Mouse (Mus musculus): Measurements from ENCODE around the gene Hoxb6.

Hoxb6 gene

DNA sequence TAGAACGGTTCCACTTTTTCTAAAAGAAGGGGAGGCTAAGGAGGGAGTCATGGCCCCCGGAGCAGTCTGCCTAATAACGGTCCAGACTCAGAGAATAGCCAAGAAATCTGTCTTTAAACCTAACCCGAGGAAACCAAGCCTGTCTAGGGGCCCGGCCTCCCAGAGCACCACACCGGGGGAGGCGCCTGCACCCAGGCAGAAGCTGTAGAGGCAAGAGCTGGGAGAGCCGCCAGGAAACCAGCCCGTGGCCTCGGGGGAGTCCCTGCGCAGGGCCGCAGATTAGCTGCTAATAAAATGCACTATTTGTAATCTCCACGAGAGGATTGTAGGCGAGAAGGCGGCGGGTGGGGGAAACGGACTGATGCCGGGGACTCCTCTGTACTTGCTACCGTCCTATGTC lies 22.4 kb upstream of the Hoxb6 start:
- DNase-seq: peak; percentile 84 to 92

GRCm38 (mm10) chr11:96270996-96271540 lies 21.2 kb upstream of the Hoxb6 start, which contains the start of gene Hoxb9:
Hoxb9 (plus strand) TSS chr11:96271457.
- peak; percentile 72 to 88 for DNase-seq

DNA sequence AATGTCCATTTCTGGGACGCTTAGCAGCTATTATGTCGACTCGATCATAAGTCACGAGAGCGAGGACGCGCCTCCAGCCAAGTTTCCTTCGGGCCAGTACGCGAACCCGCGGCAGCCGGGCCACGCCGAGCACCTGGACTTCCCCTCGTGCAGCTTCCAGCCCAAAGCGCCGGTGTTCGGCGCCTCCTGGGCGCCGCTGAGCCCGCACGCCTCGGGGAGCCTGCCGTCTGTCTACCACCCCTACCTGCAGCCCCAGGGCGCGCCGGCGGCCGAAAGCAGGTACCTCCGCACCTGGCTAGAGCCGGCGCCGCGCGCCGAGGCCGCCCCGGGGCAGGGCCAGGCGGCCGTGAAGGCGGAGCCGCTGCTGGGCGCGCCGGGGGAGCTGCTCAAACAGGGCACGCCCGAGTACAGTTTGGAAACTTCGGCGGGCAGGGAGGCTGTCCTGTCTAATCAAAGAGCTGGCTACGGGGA lies 20.7 kb upstream of the Hoxb6 start:
- DNase-seq: peak; percentile 80 to 91

DNA sequence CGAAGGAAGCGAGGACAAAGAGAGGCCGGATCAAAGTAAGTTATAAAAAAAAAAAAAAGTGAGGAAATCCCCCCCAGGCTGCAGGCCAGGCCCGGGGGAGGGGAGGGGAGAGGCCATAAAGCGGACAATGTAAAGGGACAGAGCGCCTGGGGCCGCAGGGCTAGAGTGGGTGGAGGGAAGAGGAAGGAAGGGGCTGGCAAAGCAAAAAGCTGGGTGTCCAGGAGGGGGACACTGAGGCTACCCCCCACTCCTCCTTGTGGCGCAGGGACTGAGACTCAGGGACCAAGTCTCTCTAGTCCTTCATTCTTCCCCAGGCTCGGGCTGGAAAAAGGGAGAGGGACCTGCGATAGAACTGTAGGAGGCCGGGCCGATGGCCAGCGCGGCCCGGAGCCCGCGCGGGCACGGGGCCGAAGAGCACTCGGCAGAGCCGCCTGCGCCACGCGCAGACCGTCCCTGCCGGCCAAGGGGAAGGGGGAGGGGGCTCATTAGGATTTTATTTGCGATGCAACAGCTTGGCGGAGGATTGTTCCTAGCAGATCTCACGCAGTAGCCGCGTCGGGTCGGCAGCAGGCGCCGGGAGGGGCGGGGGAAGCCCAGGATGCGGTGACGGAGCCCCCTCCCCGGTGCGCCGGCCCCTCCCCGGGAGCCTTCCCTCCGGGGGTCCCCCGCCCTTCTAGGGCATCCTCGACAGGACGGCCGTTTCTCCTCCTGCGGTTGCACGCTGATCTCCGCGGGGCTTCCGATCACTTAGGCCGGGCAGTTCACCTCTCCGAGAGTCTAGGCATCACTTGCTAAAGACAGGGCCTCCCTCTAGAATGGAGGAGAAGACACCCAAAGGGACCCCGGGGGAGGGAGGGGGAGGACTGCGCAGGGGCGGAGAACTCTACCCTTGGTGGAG lies 20.0 kb upstream of the Hoxb6 start:
- DNase-seq: peak in 1 of 2 experiments; percentile 75

DNA sequence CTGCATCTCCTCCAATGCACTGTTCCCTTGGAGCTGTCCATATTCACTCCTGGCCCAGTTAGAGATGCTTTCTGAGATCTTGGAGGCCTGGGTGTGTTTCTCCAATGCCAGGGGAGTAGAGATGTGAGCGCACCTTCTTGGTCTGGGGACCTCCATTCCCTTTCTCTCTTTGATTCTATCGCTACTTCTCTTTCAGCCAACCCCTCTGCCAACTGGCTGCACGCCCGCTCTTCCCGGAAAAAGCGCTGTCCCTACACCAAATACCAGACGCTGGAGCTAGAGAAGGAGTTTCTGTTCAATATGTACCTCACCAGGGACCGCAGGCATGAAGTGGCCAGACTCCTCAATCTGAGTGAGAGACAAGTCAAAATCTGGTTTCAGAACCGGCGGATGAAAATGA lies 17.8 kb upstream of the Hoxb6 start:
- DNase-seq: no peak

DNA sequence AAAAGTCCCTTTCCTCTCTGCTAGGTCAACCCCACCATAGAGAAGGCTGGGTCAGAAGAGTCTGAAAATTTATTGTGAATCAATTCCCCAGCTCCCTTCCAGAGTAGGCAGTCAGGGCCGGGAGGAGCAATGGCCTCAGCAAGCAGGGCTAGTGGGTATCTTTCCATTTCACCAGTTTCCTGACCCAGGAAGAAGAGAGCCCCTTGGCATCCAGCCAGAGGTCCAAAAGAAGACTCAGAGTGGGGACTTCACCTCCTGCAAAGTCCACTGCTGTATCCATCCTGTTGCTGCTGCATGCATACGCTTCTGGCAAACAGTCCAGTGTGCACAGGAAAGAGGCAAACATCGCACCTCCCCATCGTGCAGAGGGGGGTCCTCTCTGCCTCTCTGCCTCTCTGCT lies 16.4 kb upstream of the Hoxb6 start:
- peak; percentile 79 to 82 for DNase-seq

GRCm38 (mm10) chr11:96277151-96278044 lies 14.9 kb upstream of the Hoxb6 start:
- DNase-seq: peak in 1 of 2 experiments; percentile 63

DNA sequence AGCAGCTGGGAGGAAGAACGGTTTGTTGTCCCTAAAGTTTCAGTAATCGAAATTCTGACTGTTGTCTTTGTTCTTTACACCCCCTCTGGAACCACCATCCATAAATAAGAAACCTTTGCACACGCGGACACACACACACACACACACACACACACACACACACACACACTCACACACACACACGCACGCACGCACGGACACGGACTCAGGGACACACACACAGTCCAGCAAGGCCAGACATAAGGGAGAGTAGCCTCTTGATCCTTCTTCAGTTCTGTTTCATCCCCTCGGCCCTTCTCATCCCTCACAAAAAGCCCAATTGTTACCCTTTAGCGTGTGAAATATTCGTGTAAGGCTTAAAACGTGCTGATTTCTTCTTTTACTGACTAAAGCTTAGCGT lies 14.0 kb upstream of the Hoxb6 start:
- DNase-seq: no peak

- DNase-seq: peak; percentile 91 to 92
These were observed 13.5 kb upstream of the Hoxb6 start for GRCm38 (mm10) chr11:96278773-96279172.

GRCm38 (mm10) chr11:96279421-96280233 lies 12.6 kb upstream of the Hoxb6 start:
- peak; percentile 64 to 77 for DNase-seq

DNA sequence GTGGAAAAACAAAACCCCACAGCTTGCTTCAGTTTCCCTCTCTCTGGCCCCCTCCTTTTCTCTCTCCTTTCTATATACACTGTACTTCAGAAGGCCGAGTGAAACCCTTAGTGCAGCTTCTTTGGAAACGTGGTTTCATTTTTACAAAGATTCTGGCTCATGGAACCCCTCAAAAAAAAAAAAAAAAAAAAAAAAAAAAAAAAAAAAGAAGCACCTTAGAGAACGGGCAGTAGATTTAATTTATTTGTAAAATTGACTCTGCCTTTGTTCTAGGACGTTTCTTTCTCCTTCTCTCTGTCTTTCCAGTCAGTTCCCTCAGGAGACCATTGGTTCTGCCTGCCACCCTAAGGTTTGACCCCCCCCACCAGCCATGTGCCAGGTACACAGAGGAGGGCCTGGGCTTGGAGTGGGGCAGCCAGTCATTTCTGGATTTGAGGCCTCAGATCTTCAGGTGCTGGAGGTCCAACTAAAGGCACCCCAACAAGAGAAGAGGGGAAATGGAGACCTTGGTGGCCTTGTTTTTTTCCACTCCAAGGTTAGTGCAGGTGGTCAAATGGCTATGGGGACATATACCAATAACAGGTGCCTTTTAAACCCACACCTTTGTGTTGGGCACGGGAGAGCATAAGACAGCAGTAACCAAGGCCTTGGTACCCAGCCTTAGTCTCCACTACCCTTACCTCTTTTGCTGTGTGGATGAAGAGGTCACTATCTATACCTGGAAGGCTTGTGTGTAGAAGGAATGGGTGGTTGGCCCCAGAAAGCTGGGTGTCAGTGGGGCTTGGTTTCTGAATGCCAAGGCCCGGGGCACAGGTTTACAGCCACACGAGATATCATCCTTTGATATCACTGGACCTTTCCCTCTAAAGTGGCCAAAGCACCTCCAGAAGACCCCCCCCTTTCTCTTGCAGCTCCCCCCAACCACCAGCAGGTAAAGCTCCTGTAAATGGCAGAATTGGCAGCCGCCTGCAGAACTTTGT lies 11.6 kb upstream of the Hoxb6 start:
- peak; percentile 71 to 87 for DNase-seq

GRCm38 (mm10) chr11:96281396-96281795 lies 10.9 kb upstream of the Hoxb6 start:
- DNase-seq: peak; percentile 38 to 67

GRCm38 (mm10) chr11:96281855-96282570 lies 10.3 kb upstream of the Hoxb6 start, which contains the start of gene Hoxb8:
Hoxb8 (plus strand) TSS chr11:96281905.
- peak; percentile 55 to 79 for DNase-seq

GRCm38 (mm10) chr11:96282795-96283430 lies 9.4 kb upstream of the Hoxb6 start:
- peak; percentile 27 to 74 for DNase-seq

DNA sequence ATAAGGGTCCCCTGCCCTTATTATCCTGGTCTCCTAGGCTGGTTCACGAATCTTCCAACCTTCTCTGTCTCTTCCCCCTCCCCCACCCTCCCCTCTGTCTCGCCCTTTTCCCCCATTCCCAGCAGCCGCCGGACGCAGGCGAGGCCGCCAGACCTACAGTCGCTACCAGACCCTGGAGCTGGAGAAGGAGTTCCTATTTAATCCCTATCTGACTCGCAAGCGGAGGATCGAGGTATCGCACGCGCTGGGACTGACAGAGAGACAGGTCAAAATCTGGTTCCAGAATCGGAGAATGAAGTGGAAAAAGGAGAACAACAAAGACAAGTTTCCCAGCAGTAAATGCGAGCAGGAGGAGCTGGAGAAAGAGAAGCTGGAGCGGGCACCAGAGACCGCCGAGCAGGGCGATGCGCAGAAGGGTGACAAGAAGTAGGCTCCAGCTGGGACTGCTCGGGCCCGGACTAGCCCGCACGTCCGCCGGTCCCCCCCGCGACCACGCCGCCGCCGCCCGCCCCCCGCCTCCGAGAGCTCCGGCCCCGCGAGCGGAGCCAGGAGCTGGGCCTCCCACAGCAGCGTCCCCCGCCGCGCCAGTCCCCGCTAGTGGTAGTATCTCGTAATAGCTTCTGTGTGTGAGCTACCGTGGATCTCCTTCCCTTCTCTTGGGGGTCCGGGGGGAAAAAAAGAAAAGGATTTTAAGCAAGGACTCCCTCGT lies 8.1 kb upstream of the Hoxb6 start:
- peak; percentile 67 to 79 for DNase-seq

- DNase-seq: peak; percentile 80 to 93
These were observed 7.2 kb upstream of the Hoxb6 start for GRCm38 (mm10) chr11:96284774-96285734.
